Mouse (Mus musculus): ENCODE data around the gene Lingo1.

Gene Lingo1

DNA sequence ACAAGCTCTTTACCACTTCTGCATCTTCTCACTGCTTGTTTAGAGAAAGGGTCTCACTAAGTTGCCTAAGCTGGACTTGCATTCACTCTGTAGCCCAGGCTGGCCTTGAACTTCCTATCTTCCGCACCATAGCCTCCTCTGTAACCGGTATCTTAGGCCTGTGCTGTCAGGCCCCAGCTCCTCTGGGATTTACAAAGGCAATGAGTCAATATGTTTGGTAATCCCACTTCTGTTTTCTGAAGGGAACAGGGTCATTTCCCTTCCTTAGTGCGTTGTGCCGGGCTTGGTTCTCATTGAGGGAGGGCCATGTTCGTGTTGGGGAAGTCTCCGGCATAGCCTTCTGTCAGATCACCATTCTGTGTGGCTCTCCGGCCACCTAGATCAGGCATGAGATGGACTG lies 203.6 kb downstream of the Lingo1 start:
- TF ChIP-seq GATA4 (IDR thresholded peaks at IDR 0.05; ENCODE audit: insufficient replicate concordance, low read length): no peak

DNA sequence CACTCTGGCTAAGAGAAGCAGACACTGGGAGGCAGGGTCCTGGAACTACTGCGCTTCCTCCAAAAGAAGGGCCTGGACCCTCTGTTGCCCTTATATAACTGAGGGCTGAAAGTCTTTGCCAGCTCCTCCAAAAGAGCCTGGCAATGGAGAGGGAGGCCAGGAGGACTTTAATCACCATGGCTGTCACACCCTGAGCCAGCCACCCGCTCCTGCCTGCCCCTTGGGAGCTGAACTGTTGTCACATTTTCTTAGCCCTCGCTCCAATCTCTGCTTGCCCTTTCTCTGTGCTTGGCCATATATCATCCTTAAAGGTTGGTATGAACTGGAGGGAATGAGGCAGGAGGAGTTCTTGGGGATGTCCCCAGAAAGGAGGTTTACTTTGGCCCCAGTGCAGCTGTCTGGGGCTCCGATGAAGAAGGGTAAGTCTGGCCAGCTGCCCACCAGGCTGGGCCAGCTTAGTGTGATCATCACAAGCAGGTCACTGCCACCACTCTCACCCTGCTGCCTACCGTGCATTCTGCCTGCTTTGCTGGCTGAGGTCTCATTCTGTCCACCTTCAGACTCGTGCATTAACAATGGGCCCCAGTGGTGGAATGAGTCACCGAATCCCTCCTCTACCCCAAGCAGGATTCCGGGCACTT lies 204.9 kb downstream of the Lingo1 start:
- no peak for TF ChIP-seq GATA4 (IDR thresholded peaks at IDR 0.05; ENCODE audit: insufficient replicate concordance, low read length)

DNA sequence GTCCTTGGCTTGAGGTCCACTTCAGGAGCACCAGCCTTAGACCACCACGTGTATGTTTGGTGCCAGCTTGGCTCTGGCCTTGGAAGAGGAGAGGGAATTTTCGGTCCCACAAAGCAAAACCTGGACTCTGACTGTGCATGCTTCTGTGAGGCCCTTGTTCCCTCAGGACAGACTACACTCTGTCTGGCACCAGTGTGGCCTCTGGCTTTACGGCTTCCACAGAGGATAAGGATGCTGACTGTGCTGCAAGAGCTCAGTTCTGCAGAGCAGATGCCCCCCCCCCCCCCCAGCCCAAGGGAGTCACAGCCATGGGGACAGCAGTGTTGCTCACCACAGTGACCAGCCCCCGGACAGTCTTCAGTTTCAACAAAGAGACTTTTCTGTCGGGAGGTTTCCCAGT lies 206.5 kb downstream of the Lingo1 start:
- no peak for TF ChIP-seq GATA4 (IDR thresholded peaks at IDR 0.05; ENCODE audit: insufficient replicate concordance, low read length)

- no peak for TF ChIP-seq GATA4 (IDR thresholded peaks at IDR 0.05; ENCODE audit: insufficient replicate concordance, low read length)
These were observed 212.2 kb downstream of the Lingo1 start for GRCm38 (mm10) chr9:56584043-56584424.

GRCm38 (mm10) chr9:56583139-56584042 lies 212.9 kb downstream of the Lingo1 start:
- no peak for TF ChIP-seq GATA4 (IDR thresholded peaks at IDR 0.05; ENCODE audit: insufficient replicate concordance, low read length)

DNA sequence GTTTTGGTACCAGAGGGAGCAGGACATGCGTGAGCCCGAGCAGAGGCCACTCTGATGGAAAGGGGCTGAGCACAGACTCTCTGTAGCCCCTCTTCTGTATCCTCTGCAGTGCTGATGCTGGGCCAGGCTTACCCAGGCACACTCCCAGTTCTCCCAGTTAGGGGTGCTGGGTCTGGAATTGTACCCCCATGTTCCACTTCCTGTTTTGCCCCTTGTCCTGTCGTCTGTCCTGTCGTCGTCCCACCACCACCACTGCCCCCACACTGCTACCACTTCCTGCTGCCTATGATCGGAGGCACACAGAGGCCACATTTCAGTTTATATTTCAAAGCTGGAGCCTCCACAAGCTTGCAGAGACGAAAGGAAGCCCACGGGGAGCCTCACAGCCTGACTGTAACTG lies 213.6 kb downstream of the Lingo1 start:
- no peak for TF ChIP-seq GATA4 (IDR thresholded peaks at IDR 0.05; ENCODE audit: insufficient replicate concordance, low read length)

DNA sequence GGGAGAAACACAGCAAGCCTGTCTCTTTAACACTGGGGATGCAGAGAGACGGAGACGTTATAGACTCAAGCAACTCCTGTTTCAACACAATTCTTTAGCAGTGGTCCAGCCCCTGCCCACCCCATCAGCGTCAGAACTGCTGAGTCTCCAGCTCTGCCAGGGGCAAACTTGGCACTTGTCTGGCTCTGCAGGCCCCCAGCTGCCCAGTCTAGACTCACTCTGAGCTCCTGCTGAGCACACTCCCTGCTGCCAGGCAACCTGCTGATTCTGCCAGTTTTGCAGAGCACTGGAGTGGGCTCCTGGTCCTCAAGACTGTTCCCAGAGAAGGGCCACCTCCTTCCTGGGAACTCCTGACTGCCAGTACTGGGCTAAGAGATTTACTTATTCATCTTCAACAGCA lies 214.6 kb downstream of the Lingo1 start:
- TF ChIP-seq GATA4 (IDR thresholded peaks at IDR 0.05; ENCODE audit: insufficient replicate concordance, low read length): no peak

- TF ChIP-seq GATA4 (IDR thresholded peaks at IDR 0.05; ENCODE audit: insufficient replicate concordance, low read length): no peak
These were observed 215.3 kb downstream of the Lingo1 start for GRCm38 (mm10) chr9:56581016-56581415.

DNA sequence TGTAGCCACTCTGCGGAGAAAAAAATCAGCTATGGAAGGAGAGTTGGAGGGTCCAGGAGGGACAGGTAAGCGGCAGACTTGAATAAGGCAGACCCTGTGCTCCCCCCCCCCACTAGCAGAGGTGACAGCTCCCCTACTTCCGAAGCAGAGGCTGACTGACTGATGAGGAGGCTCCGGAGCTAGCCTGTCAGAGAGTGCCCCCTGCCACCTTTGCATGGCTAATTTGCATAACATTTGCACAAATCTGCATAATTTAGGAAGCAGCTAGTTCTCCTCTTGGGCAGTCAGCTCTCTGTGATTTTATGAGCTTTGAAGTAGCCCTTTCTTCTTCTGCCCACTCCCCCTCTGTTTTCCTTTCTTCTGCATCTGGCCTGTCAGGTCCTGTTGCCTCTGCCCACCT lies 216.2 kb downstream of the Lingo1 start:
- TF ChIP-seq GATA4 (IDR thresholded peaks at IDR 0.05; ENCODE audit: insufficient replicate concordance, low read length): no peak

DNA sequence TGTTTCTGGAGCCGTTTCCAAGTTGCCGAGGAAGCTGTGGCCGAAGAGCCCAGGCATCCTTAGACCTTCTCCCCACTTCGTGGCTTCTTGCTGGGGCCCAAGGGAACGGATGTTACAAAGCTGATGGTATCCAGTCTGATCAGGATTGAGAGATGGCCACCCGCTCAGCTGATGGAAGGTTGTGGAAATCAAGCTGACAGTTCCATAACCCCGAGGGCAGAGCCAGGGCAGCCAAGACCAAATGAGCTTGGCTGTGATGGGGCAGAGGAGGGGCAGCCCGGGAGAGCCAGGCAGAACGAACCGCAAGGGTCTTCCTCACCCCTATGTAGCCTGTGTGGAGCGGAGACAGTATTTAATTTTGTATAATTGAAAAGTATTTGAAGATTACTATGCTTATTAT lies 218.9 kb downstream of the Lingo1 start:
- TF ChIP-seq GATA4 (IDR thresholded peaks at IDR 0.05; ENCODE audit: insufficient replicate concordance, low read length): no peak

DNA sequence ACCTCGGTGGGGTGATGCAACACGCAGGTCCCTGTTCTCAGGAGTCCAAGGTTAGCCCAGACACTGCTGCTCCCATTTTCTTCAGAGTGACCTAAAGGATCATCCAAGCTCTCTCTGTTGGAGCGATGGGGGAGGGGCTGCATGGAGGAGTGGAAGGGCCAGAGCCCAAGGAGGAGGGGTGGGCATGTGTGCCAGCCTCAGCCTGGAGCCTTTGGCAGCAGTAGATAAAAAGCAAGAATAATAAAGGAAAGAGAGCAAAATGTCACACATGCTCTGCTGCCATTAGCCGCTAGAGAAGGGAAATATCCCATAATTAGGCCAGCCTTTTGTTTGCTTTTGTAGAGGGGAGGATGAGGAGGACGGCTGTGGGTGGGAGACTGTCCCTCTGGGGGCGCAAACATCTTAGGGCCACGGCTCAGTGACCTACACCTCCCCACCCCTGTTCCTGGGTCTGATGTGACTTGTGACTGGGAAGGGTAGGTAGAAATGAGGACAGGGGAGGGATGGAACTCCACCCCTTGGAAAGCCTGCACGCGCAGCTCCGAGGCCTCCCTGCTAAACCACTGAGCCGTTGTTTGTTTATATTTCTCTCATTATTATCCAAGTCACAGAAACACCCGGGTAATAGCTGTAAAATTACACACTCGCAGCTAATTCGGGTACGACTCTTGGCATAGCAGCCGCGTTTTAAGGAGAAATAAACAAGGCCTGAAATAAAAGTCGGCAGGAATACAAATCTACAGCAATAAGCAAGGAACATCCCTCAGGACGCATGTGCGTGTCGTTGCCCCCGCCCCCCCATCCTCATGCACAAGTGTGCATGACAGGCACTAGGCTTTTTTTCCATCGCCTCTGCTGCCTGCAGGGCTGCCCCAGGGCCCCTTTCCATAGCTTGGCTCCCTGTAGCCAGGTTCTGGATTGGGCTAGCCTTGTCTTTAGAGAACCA lies 223.5 kb downstream of the Lingo1 start:
- TF ChIP-seq GATA4 (IDR thresholded peaks at IDR 0.05; ENCODE audit: insufficient replicate concordance, low read length): no peak
